Mouse (Mus musculus): Measurements from ENCODE around the gene Atg10. TPM values are rescaled to one million over a fixed set of nuclear protein-coding genes. Genes with fewer than 3 reads are reported as not detected.
A peak's percentile ranks its signal among the peaks of the same experiment; 100 is the strongest.

The Atg10 gene
- polyA plus RNA-seq, 2 experiments, result 0.94 to 2.8 TPM

- Histone ChIP-seq H3K4me3 (ENCODE audit: insufficient read depth in 1 of 2, low read depth in 2 of 2, low read length in 2 of 2) (no peak overlapping the region), H3K27me3 (ENCODE audit: control insufficient read depth, insufficient read depth, low read length) (no peaks in the 10 kb centered on the region), H3K27ac (no peak overlapping the region), H3K4me1 (replicated peaks; ENCODE audit: control insufficient read depth in 2 of 2, insufficient read depth in 2 of 2, low read length in 1 of 2) (peaks cover 0 to 3% of the 10 kb centered on the region in 2 experiments; a peak in 2 of 4 replicates), H3K9ac (replicated peaks) (no peak overlapping the region), H3K9me3 (ENCODE audit: control insufficient read depth, low read length) (no peaks in the 10 kb centered on the region), H3K4me2 (ENCODE audit: low read depth) (no peak overlapping the region), H3K36me3 (replicated peaks; ENCODE audit: control insufficient read depth, insufficient read depth, low read depth) (no peaks in the 10 kb centered on the region)
- DNase-seq (ENCODE audit: low read depth in 3 of 3, low spot score in 3 of 3) (no peak), ATAC-seq (ENCODE audit: insufficient read depth) (no peak)
- WGBS (ENCODE audit: insufficient replicate concordance), result 71% methylated on average over 4 of the region's 4 CpGs
- TF ChIP-seq CTCF (IDR thresholded peaks at IDR 0.05; ENCODE audit: low read depth), result no peak
- no peak for TF ChIP-seq EP300 (IDR thresholded peaks at IDR 0.05; ENCODE audit: low read depth)
Observed at GRCm38 (mm10) chr13:91094851-91095250, 128.9 kb downstream of the Atg10 start.

- no peaks in the 10 kb centered on the region for H3K27me3 ChIP-seq (ENCODE audit: control insufficient read depth, insufficient read depth, low read length)
- no peaks in the 10 kb centered on the region for H3K9me3 ChIP-seq (ENCODE audit: control insufficient read depth, low read length)
- H3K4me1 ChIP-seq (replicated peaks; ENCODE audit: control insufficient read depth in 2 of 2, insufficient read depth in 2 of 2, low read length in 1 of 2), result peaks cover 0 to 3% of the 10 kb centered on the region in 2 experiments; a peak in 2 of 4 replicates
- no peak for ATAC-seq (ENCODE audit: insufficient read depth)
- 33% methylated on average over 7 of the region's 7 CpGs for WGBS (ENCODE audit: insufficient replicate concordance)
- H3K4me2 ChIP-seq (ENCODE audit: low read depth), result no peak overlapping the region
- no peak overlapping the region for H3K4me3 ChIP-seq (ENCODE audit: insufficient read depth in 1 of 2, low read depth in 2 of 2, low read length in 2 of 2)
- no peak for DNase-seq (ENCODE audit: low read depth in 3 of 3, low spot score in 3 of 3)
- H3K27ac ChIP-seq, result no peak overlapping the region
- no peak overlapping the region for H3K9ac ChIP-seq (replicated peaks)
- H3K36me3 ChIP-seq (replicated peaks; ENCODE audit: control insufficient read depth, insufficient read depth, low read depth), result no peaks in the 10 kb centered on the region
- TF ChIP-seq CTCF (IDR thresholded peaks at IDR 0.05; ENCODE audit: low read depth) (no peak), EP300 (IDR thresholded peaks at IDR 0.05; ENCODE audit: low read depth) (no peak)
Observed at GRCm38 (mm10) chr13:91094196-91094595, 129.6 kb downstream of the Atg10 start.

GRCm38 (mm10) chr13:91093610-91094009 is 130.2 kb downstream of the Atg10 start:
- Histone ChIP-seq H3K9ac (replicated peaks) (no peak overlapping the region), H3K4me2 (ENCODE audit: low read depth) (no peak overlapping the region), H3K36me3 (replicated peaks; ENCODE audit: control insufficient read depth, insufficient read depth, low read depth) (no peaks in the 10 kb centered on the region), H3K27me3 (ENCODE audit: control insufficient read depth, insufficient read depth, low read length) (no peaks in the 10 kb centered on the region), H3K4me3 (ENCODE audit: insufficient read depth in 1 of 2, low read depth in 2 of 2, low read length in 2 of 2) (no peak overlapping the region), H3K27ac (no peak overlapping the region), H3K9me3 (ENCODE audit: control insufficient read depth, low read length) (no peaks in the 10 kb centered on the region), H3K4me1 (replicated peaks; ENCODE audit: control insufficient read depth in 2 of 2, insufficient read depth in 2 of 2, low read length in 1 of 2) (peaks cover 0 to 3% of the 10 kb centered on the region in 2 experiments; a peak in 2 of 4 replicates)
- ATAC-seq (ENCODE audit: insufficient read depth), result no peak
- TF ChIP-seq EP300 (IDR thresholded peaks at IDR 0.05; ENCODE audit: low read depth), result no peak
- TF ChIP-seq CTCF (IDR thresholded peaks at IDR 0.05; ENCODE audit: low read depth), result no peak
- WGBS (ENCODE audit: insufficient replicate concordance), result 18% methylated on average over 1 of the region's 1 CpGs
- DNase-seq (ENCODE audit: low read depth in 3 of 3, low spot score in 3 of 3), result no peak

GRCm38 (mm10) chr13:91093162-91093561 is 130.6 kb downstream of the Atg10 start:
- no peak for ATAC-seq (ENCODE audit: insufficient read depth)
- Histone ChIP-seq H3K4me2 (ENCODE audit: low read depth) (no peak overlapping the region), H3K4me1 (replicated peaks; ENCODE audit: control insufficient read depth in 2 of 2, insufficient read depth in 2 of 2, low read length in 1 of 2) (peaks cover 0 to 3% of the 10 kb centered on the region in 2 experiments; a peak in 2 of 4 replicates), H3K27ac (no peak overlapping the region), H3K9ac (replicated peaks) (no peak overlapping the region), H3K4me3 (ENCODE audit: insufficient read depth in 1 of 2, low read depth in 2 of 2, low read length in 2 of 2) (no peak overlapping the region), H3K27me3 (ENCODE audit: control insufficient read depth, insufficient read depth, low read length) (no peaks in the 10 kb centered on the region), H3K36me3 (replicated peaks; ENCODE audit: control insufficient read depth, insufficient read depth, low read depth) (no peaks in the 10 kb centered on the region), H3K9me3 (ENCODE audit: control insufficient read depth, low read length) (no peaks in the 10 kb centered on the region)
- no peak for DNase-seq (ENCODE audit: low read depth in 3 of 3, low spot score in 3 of 3)
- WGBS (ENCODE audit: insufficient replicate concordance), result 14% methylated on average over 6 of the region's 6 CpGs
- TF ChIP-seq EP300 (IDR thresholded peaks at IDR 0.05; ENCODE audit: low read depth) (no peak), CTCF (IDR thresholded peaks at IDR 0.05; ENCODE audit: low read depth) (peak; percentile 56)

- Histone ChIP-seq H3K4me2 (ENCODE audit: low read depth) (no peak overlapping the region), H3K27me3 (ENCODE audit: control insufficient read depth, insufficient read depth, low read length) (no peaks in the 10 kb centered on the region), H3K27ac (no peak overlapping the region), H3K36me3 (replicated peaks; ENCODE audit: control insufficient read depth, insufficient read depth, low read depth) (no peaks in the 10 kb centered on the region), H3K4me1 (replicated peaks; ENCODE audit: control insufficient read depth in 2 of 2, insufficient read depth in 2 of 2, low read length in 1 of 2) (peaks cover 0 to 3% of the 10 kb centered on the region in 2 experiments; a peak in 2 of 4 replicates), H3K9ac (replicated peaks) (no peak overlapping the region), H3K9me3 (ENCODE audit: control insufficient read depth, low read length) (no peaks in the 10 kb centered on the region), H3K4me3 (ENCODE audit: insufficient read depth in 1 of 2, low read depth in 2 of 2, low read length in 2 of 2) (no peak overlapping the region)
- WGBS (ENCODE audit: insufficient replicate concordance), result 28% methylated on average over 2 of the region's 2 CpGs
- no peak for TF ChIP-seq EP300 (IDR thresholded peaks at IDR 0.05; ENCODE audit: low read depth)
- no peak for TF ChIP-seq CTCF (IDR thresholded peaks at IDR 0.05; ENCODE audit: low read depth)
- no peak for ATAC-seq (ENCODE audit: insufficient read depth)
- no peak for DNase-seq (ENCODE audit: low read depth in 3 of 3, low spot score in 3 of 3)
Observed at GRCm38 (mm10) chr13:91091731-91092190, 132.0 kb downstream of the Atg10 start.
